Mouse (Mus musculus) spleen, adult 2 months (tissue): Measurements from ENCODE around the gene Hmbs. TPM values are rescaled to one million over a fixed set of nuclear protein-coding genes. Genes with fewer than 3 reads are reported as not detected.
A peak's percentile ranks its signal among the peaks of the same experiment; 100 is the strongest.

ENCODE experiments used
- DNase-seq, 2 experiments: peaks; one replicate each; pipeline versions ENCODE4 v3.0.0 to v3.0.0-alpha.2; 2012 to 2021; ENCODE audit warnings: low spot score in 2 of 2, low read depth in 1 of 2
- H3K27ac ChIP-seq: fragments of 200-500 bp; 2 replicates; pipeline ENCODE4 v1.5.1; 2012; ENCODE audit warnings: low read length, inconsistent platforms; ENCODE audit not compliant: insufficient read depth
- H3K27me3 ChIP-seq: fragments of 200-500 bp; 2 replicates; pipeline ENCODE4 v1.6.1; 2012; ENCODE audit warnings: mild to moderate bottlenecking, moderate library complexity, low read length, inconsistent platforms; ENCODE audit not compliant: control insufficient read depth, insufficient read depth
- H3K36me3 ChIP-seq: fragments of 200-500 bp; 2 replicates; pipeline ENCODE4 v1.6.1; 2012; ENCODE audit warnings: mild to moderate bottlenecking, low read length, inconsistent platforms; ENCODE audit not compliant: control insufficient read depth, insufficient read depth
- H3K4me1 ChIP-seq: fragments of 200-500 bp; 2 replicates; pipeline ENCODE4 v1.6.1; 2011; ENCODE audit warnings: inconsistent platforms; ENCODE audit not compliant: control insufficient read depth, insufficient read depth, insufficient read length
- H3K4me3 ChIP-seq: fragments of 200-500 bp; 2 replicates; pipeline ENCODE4 v1.5.1; 2011; ENCODE audit warnings: mild to moderate bottlenecking, inconsistent platforms; ENCODE audit not compliant: insufficient read depth, insufficient read length; ENCODE audit errors: extremely low read depth
- CTCF ChIP-seq: fragments of 200-500 bp; IDR thresholded peaks from 2 replicates; pipeline ENCODE4 v1.5.1; 2011; ENCODE audit warnings: mild to moderate bottlenecking, inconsistent platforms; ENCODE audit not compliant: insufficient read depth, insufficient read length, insufficient replicate concordance; ENCODE audit errors: extremely low read depth
- POLR2A ChIP-seq: fragments of 200-500 bp; IDR thresholded peaks from 2 replicates; pipeline ENCODE4 v1.6.1; 2011; ENCODE audit warnings: low read depth, low read length, inconsistent platforms
- WGBS: fragments of 180-500 bp; shearing (Covaris S2); methylation state at CpG from one replicate; pipeline ENCODE4 v1.1.7; 2018; 5-methylcytosine and 5-hydroxymethylcytosine counted together
- polyA plus RNA-seq: library from polyadenylated mRNA; depleted of rRNA; stranded (reverse); fragments of >200 nt; gene quantifications from 2 replicates; pipeline ENCODE4 v1.2.3, GENCODE M21; 2012; rRNA removed

The Hmbs gene
- 121 and 147 TPM in 2 replicates for polyA plus RNA-seq

- peaks cover 5% of the 10 kb centered on the region; the same call in 1 of the 2 replicates for H3K4me1 ChIP-seq
- H3K4me3 ChIP-seq, result peak within 1 kb of the TSS; percentile 96
- WGBS, result under 1% methylated on average over 39 of the region's 39 CpGs
- peaks cover 19% of the 10 kb centered on the region for H3K36me3 ChIP-seq
- peak; percentile 84 to 87 for DNase-seq
- H3K27ac ChIP-seq, result peak within 1 kb of the TSS; percentile 98
- H3K27me3 ChIP-seq, result no peaks in the 10 kb centered on the region
- no peak for TF ChIP-seq CTCF
- no peak for TF ChIP-seq POLR2A
These were observed at the start of gene Hmbs for GRCm38 (mm10) chr9:44343781-44344421. Gene Hmbs (minus strand): TSS chr9:44344228.

DNA sequence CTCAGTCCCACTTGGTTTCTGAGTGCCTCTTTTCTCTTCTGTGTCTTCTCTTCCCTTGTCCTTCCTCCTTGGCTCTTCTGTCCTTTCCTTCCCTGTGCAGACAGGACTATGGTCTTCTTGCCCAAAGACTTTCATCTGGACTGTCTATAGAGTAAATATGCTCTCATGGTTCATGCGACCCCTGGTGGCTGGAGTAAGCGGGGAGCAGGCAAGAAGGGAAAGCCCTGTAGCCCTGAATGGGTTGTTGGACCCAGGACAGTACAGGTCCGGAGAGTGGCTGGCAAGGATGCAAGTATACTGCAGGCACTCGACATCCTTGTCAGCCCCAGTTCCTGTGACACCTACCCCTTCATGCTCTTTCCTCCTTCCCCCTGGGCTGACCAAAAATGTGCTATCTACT, 47.4 kb upstream of the Hmbs start:
- H3K36me3 ChIP-seq, result peaks cover 23% of the 10 kb centered on the region
- H3K27me3 ChIP-seq, result no peaks in the 10 kb centered on the region
- no peak overlapping the region for H3K4me3 ChIP-seq
- peak in 1 of 2 experiments; percentile 76 for DNase-seq
- no peak overlapping the region for H3K27ac ChIP-seq
- H3K4me1 ChIP-seq, result no peaks in the 10 kb centered on the region
- TF ChIP-seq POLR2A (no peak), CTCF (peak; percentile 57; the same call in 1 of the 2 replicates)
- 39% methylated on average over 4 of the region's 4 CpGs for WGBS

- H3K27ac ChIP-seq, result no peak overlapping the region
- peak in 1 of 2 experiments; percentile 56 for DNase-seq
- no peaks in the 10 kb centered on the region for H3K4me1 ChIP-seq
- no peak overlapping the region for H3K4me3 ChIP-seq
- WGBS, result 60% methylated on average over 8 of the region's 8 CpGs
- H3K27me3 ChIP-seq, result no peaks in the 10 kb centered on the region
- peak; percentile 70; the same call in 1 of the 2 replicates for TF ChIP-seq CTCF
- TF ChIP-seq POLR2A, result no peak
- H3K36me3 ChIP-seq, result peaks cover 40% of the 10 kb centered on the region
These were observed 45.2 kb upstream of the Hmbs start for GRCm38 (mm10) chr9:44389273-44389672.

DNA sequence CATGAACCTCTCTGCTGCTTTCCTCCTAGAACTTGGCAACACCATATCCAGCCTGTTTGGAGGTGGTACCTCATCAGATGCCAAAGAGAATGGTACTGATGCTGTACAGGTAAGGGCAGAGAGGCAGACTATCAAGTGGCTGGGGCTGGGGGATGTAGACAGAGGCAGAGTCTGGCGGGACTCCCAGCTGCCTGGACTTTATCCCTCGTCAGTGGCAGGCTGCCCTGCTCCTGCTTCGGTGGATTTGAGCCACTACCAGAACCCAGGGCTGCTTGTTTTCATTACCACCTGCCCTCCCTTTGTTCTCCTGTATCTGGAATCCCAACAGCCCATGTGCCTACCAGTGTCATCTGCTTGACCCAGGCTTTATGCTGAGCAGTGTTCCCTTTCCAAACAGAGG, 43.2 kb upstream of the Hmbs start:
- WGBS, result 85% methylated on average over 3 of the region's 3 CpGs
- Histone ChIP-seq H3K4me3 (no peak overlapping the region), H3K27me3 (no peaks in the 10 kb centered on the region), H3K27ac (no peak overlapping the region), H3K36me3 (peaks cover 55% of the 10 kb centered on the region), H3K4me1 (no peaks in the 10 kb centered on the region)
- DNase-seq, result no peak
- TF ChIP-seq POLR2A (no peak), CTCF (no peak)

DNA sequence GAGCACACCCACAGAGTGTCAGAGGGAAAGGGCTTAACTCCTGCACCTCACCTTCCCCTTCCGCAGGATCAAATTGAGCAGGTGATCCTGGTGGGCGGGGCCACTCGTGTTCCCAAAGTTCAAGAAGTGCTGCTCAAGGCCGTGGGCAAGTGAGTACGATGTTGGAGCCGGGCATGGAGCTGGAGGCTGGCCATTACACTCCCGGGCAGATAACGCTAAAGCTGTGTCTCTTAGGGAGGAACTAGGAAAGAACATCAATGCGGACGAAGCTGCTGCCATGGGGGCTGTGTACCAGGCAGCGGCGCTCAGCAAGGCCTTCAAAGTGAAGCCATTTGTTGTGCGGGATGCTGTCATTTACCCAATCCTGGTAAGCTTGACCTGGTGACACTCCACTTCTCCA, 40.6 kb upstream of the Hmbs start:
- Histone ChIP-seq H3K4me3 (no peak overlapping the region), H3K36me3 (peaks cover 58% of the 10 kb centered on the region), H3K4me1 (peaks cover 7% of the 10 kb centered on the region; the same call in 1 of the 2 replicates), H3K27ac (no peak overlapping the region), H3K27me3 (no peaks in the 10 kb centered on the region)
- no peak for DNase-seq
- WGBS, result 97% methylated on average over 13 of the region's 13 CpGs
- TF ChIP-seq POLR2A (no peak), CTCF (no peak)

- Histone ChIP-seq H3K27me3 (no peaks in the 10 kb centered on the region), H3K4me1 (peaks cover 7% of the 10 kb centered on the region; the same call in 1 of the 2 replicates), H3K27ac (peak overlapping the region; percentile 79), H3K36me3 (peaks cover 27% of the 10 kb centered on the region), H3K4me3 (peak overlapping the region; percentile 92)
- TF ChIP-seq CTCF, result no peak
- TF ChIP-seq POLR2A, result no peak
- DNase-seq, result no peak
- WGBS, result 6% methylated on average over 15 of the region's 15 CpGs
These were observed 35.8 kb upstream of the Hmbs start for GRCm38 (mm10) chr9:44379862-44380261.

DNA sequence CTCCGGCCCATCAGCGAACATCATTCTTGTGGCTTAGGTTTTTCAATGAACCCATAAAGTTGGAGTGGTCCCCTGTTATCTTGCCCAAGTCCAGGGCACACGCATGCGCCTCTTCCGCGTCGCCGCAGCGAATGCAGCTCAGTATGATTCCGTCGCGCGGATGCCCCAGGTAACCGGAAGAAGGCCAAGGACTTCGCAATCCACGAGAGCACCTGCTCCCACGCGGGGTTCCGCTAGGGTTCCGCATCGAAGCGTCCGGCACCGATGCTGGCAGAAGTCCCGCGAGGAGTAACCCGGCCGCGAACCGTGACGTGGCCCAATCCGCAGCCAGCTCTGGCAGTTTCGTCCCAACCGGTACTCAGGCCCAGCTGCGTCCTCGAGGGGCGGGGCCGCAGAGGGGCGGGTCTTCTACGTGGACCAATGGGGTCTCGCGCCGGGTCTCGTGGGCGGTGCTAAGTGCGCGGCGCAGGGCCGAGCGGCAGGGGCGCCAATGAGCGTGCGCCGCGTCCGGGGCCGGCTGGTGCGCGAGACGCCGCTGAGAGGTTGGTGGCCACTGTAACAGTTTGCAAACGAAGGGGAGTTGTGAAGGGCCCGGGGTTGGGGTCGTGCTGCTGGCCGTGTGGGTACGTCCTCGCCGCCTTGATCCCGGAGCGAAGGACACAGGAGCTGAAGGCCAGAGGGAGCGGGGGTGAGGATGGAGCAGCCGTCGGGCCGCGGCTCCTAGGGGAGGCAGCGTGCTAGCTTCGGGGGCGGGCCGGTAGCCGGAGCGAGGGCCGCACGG, 35.2 kb upstream of the Hmbs start, which contains the start of gene Hyou1:
Gene Hyou1, plus strand, starts transcription at position 437 of the 781 bp plus-strand sequence.
- H3K36me3 ChIP-seq, result peaks cover 22% of the 10 kb centered on the region
- peak; percentile 97 to 99 for DNase-seq
- peaks cover 7% of the 10 kb centered on the region; the same call in 1 of the 2 replicates for H3K4me1 ChIP-seq
- peak within 1 kb of the TSS; percentile 82 for H3K27ac ChIP-seq
- WGBS, result under 1% methylated on average over 83 of the region's 83 CpGs
- H3K4me3 ChIP-seq, result peak within 1 kb of the TSS; percentile 92
- no peak for TF ChIP-seq CTCF
- TF ChIP-seq POLR2A, result peak; percentile 71
- H3K27me3 ChIP-seq, result no peaks in the 10 kb centered on the region
